Mouse (Mus musculus) forebrain, embryonic 14.5 days (tissue): ENCODE data around the gene Aldh1b1. TPM values are rescaled to one million over a fixed set of nuclear protein-coding genes. Genes with fewer than 3 reads are reported as not detected.

Experiments used
- ATAC-seq: fragments of 200-750 bp; cut with Nextera tagmentation; 2 replicates; pipeline ENCODE4 v1.8.0; 2017; ENCODE audit warnings: mild to moderate bottlenecking, moderate library complexity
- DNase-seq: peaks from one replicate; pipeline ENCODE4 v3.0.0-alpha.2; 2015; ENCODE audit warnings: low spot score
- H3K27ac ChIP-seq: fragments of 300-500 bp; sonication (generic); 2 replicates; pipeline ENCODE4 v1.5.1; 2014; ENCODE audit warnings: low read depth, mild to moderate bottlenecking, control low read depth, low read length, moderate library complexity
- H3K27me3 ChIP-seq: fragments of 300-500 bp; sonication (generic); replicated peaks from 2 replicates; pipeline ENCODE4 v1.6.1; 2014; ENCODE audit warnings: low read length, control low read depth, mixed read lengths; ENCODE audit not compliant: control insufficient read depth, insufficient read depth
- H3K36me3 ChIP-seq: fragments of 300-500 bp; sonication (generic); 2 replicates; pipeline ENCODE4 v1.6.1; 2014; ENCODE audit warnings: low read length, control low read depth; ENCODE audit not compliant: control insufficient read depth, insufficient read depth
- H3K4me1 ChIP-seq: fragments of 300-500 bp; sonication (generic); 2 replicates; pipeline ENCODE4 v1.6.1; 2014; ENCODE audit warnings: antibody characterized with exemption, low read length, control low read depth; ENCODE audit not compliant: control insufficient read depth, insufficient read depth
- H3K4me2 ChIP-seq: fragments of 300-500 bp; sonication (generic); 2 replicates; pipeline ENCODE4 v1.6.1; 2014; ENCODE audit warnings: mild to moderate bottlenecking, control low read depth, low read length
- H3K4me3 ChIP-seq: fragments of 300-500 bp; sonication (generic); 2 replicates; pipeline ENCODE4 v1.5.1; 2014; ENCODE audit warnings: low read depth, low read length, control low read depth
- H3K9ac ChIP-seq: fragments of 300-500 bp; sonication (generic); 2 replicates; pipeline ENCODE4 v1.6.1; 2014; ENCODE audit warnings: mild to moderate bottlenecking, low read length, control low read depth, moderate library complexity
- H3K9me3 ChIP-seq: fragments of 300-500 bp; sonication (generic); replicated peaks from 2 replicates; pipeline ENCODE4 v1.6.1; 2016; ENCODE audit warnings: low read length, control low read depth, mixed read lengths; ENCODE audit not compliant: control insufficient read depth
- WGBS: fragments of 180-500 bp; shearing (Covaris S2); extraction: QIAGEN DNeasy Blood & Tissue Kit; methylation state at CpG from one replicate; pipeline ENCODE4 v1.1.7; 2014; 5-methylcytosine and 5-hydroxymethylcytosine counted together
- polyA plus RNA-seq: library from polyadenylated mRNA; unstranded; fragments of >200 nt; fragmentation: Nextera tagmentation; extraction: Ambion mirVana; gene quantifications from 2 replicates; pipeline ENCODE4 v1.2.1, GENCODE M21; 2014

Aldh1b1 gene
- polyA plus RNA-seq, 1 experiment from 2014 or later, result 14.0 TPM

DNA sequence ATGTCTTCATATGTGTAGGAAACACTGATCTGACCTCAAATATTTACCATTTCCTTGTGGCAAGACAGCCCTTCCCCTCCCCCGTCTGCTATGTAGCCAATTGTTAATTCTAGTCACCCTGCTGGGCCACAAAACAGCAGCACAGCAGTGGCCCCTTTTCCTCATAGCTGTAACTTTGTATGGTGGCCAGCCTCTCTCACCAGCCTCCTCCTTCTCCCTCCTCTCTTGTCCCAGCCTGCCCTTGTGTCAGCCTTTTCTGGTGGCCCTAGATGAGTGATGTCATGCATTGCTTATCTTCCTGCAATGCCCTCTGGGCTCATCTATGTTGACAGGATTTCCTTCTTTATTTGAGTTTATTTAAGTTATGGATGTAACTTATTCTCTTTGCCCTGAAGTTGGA lies 50.6 kb downstream of the Aldh1b1 start:
- no peaks in the 10 kb centered on the region; the same call in none of the 2 replicates for H3K4me1 ChIP-seq
- no peak overlapping the region for H3K27ac ChIP-seq
- no peaks in the 10 kb centered on the region for H3K27me3 ChIP-seq
- H3K4me3 ChIP-seq, result no peak overlapping the region
- no peaks in the 10 kb centered on the region for H3K9me3 ChIP-seq
- no peak for DNase-seq
- H3K4me2 ChIP-seq, result no peak overlapping the region
- no peak overlapping the region for H3K9ac ChIP-seq
- H3K36me3 ChIP-seq, result no peaks in the 10 kb centered on the region
- WGBS, result 14% methylated on average over 1 of the region's 1 CpGs
- ATAC-seq, result no peak

DNA sequence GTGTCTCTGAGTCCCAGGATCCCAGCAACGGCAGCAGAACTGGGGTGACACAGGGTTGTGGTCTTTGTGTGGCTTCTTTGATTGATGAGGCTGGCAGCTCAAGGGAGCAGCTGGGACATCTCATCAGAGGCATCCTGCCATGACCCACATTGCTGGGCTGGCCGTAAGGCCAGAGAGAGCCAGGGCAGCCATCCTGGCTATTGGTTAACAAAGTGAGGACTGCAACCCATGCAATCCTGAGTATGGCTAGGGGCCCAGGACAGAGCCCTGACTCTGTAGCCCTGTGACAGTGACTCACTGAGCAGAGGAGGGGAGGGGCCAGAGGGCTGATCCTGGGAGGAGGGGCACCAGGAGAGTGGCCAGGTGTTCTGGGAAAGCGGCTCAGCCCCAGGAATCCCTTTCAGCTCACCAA lies 52.8 kb downstream of the Aldh1b1 start:
- no peak for ATAC-seq
- DNase-seq, result no peak

GRCm38 (mm10) chr4:45853496-45854246 lies 54.8 kb downstream of the Aldh1b1 start:
- ATAC-seq (no peak), DNase-seq (no peak)
- Histone ChIP-seq H3K9ac (no peak overlapping the region), H3K36me3 (no peaks in the 10 kb centered on the region), H3K27me3 (no peaks in the 10 kb centered on the region), H3K4me2 (no peak overlapping the region), H3K4me1 (no peaks in the 10 kb centered on the region; the same call in 1 of the 2 replicates), H3K9me3 (no peaks in the 10 kb centered on the region), H3K27ac (no peak overlapping the region), H3K4me3 (no peak overlapping the region)
- 85% methylated on average over 15 of the region's 15 CpGs for WGBS

More for the DNA sequence above, 52.8 kb downstream of the Aldh1b1 start:
- Histone ChIP-seq H3K27me3 (no peaks in the 10 kb centered on the region), H3K27ac (no peak overlapping the region), H3K4me1 (no peaks in the 10 kb centered on the region; the same call in 1 of the 2 replicates), H3K4me3 (no peak overlapping the region), H3K9me3 (no peaks in the 10 kb centered on the region), H3K9ac (no peak overlapping the region), H3K4me2 (no peak overlapping the region), H3K36me3 (no peaks in the 10 kb centered on the region)
- 50% methylated on average over 3 of the region's 3 CpGs for WGBS

Other genes with a start within 250 kb of the Aldh1b1 start
- gene Igfbpl1, start 27.9 kb downstream of the Aldh1b1 start, polyA plus RNA-seq, result 202 and 210 TPM in 2 replicates
- 1.0 and 1.2 TPM in 2 replicates for gene Stra6l, start 49.6 kb downstream of the Aldh1b1 start, polyA plus RNA-seq
- 0.07 and 0.10 TPM in 2 replicates for gene Ccdc180, start 91.3 kb downstream of the Aldh1b1 start, polyA plus RNA-seq
- gene Tdrd7, start 166.3 kb downstream of the Aldh1b1 start, polyA plus RNA-seq, result 15.0 and 18.7 TPM in 2 replicates
- gene Tmod1, start 239.9 kb downstream of the Aldh1b1 start, polyA plus RNA-seq, result 0.80 and 0.93 TPM in 2 replicates